Mouse (Mus musculus) CD8-positive naive resting alpha-beta T cell, adult 2 months (primary cell): ENCODE data around the gene Uts2r.

ENCODE experiments used
- DNase-seq, 2 experiments: peaks; one replicate each; pipeline ENCODE4 v3.0.0; 2022; ENCODE audit warnings: low read depth in 2 of 2, low spot score in 2 of 2

Gene Uts2r

DNA sequence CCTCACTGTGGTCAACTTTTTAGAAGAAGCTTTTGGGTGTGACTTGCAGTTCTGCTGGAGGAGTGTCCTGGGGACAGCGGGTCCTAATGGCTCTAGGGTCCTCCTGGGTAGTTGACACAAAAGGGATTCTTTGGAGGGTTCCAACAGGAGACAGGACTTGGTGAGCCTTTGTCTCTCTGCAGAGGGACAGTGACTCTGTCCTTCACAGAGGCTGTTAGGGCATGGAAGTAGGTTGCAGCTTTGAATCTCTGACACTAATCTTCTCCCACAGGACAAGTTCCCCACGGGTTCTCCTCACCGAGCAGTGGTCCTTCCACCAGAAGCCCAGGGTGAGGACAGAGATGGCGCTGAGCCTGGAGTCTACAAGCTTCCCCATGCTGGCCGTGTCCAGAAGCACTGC lies at the start of gene Uts2r:
TSS of gene Uts2r (plus strand) at position 301 of the 400 bp plus-strand sequence.
- DNase-seq, result no peak

DNA sequence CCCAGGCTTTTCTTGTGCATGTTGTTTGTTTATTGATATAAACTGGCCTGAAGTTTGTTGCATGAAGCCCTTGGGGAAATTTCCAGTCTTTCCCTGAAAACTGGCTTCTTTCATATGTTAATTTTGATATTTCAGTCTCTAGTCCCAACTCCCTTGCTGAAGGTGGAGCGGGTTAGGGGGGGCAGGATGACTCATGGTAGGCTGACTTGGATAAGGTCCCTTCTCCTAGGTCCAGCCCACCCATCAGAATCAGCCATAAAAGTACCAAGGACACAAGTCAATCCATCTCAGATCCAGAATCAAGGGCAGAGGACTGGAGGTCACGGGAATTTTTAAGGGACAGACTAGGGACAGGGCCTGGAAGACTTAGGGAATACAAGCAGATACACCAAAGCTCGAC lies 49.0 kb upstream of the Uts2r start:
- no peak for DNase-seq

DNA sequence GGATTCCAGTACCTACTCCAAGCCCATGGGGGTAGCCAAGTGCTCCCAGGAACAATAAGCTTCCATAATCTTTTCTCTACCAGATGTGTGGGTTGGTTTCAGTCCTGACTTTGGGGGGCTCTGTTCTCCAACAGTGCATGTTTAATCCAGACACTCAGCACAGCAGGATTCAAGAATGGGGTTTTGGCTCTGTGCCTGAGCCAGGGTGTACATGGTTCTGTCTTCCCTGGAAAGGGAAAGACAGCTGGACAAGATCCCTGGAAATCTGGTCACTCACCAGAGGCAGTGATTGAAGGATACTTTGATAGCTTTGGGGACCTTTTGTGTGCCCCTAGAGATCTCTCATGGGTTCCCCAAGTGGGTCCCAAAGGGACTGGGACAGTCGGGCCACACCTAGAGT lies 48.5 kb upstream of the Uts2r start:
- DNase-seq, result no peak

DNA sequence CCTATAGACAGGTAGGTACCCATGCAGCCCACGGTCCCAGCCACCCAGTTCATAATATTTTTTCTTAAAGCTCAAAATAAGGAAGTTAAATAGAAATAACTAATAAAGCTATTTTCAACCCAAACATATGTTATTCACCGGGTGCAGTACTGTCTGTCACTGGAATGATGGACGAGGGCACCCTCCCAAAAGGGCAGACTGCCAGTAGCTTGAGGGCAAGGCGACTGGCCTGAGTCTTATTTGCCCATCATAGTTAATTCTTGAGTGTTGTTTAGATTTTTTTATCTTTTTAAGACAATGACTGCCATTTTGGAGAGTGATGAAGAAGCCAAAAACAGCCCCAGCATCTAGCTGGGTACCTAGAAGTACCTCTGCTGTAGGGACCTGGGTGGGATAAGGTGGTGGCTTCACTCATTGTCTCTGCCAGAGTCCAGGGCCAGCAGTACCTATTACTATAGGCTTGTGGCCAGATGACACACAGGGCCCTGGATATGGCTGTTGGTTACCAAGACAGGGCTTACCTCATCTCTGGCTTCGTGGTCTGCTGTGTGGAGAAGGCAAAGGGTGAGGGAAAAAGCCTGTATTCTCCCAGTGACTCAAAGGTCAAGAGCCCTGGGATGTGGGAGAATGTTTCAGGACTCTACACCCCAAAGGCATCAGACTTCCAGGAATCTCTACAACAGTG lies 47.8 kb upstream of the Uts2r start:
- DNase-seq, result no peak

- no peak for DNase-seq
These were observed 42.0 kb upstream of the Uts2r start for GRCm38 (mm10) chr11:121118106-121118505.

DNA sequence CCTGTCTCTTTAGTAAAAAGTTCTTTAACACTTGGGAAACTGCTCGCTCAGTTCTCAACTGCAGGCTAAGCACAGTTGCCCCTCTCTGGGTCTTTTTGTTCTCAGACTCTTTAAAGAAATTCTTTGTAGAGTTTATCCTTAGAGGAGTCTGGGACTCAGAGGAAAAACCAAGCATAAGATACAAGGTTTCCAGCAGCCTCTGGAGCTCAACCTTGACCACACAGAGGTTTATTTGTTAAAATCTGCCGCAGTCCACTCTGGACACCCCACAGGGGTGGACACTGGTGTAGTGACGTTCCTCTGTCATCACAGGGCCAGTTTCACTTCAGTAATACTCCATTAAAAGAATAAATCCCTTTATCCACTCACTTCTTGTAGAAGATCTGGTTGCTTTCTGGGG lies 41.5 kb upstream of the Uts2r start, which contains the start of gene Tex19.2:
TSS of gene Tex19.2 (minus strand) at position 101 of the 400 bp plus-strand sequence.
- no peak for DNase-seq

- DNase-seq, result no peak
These were observed 38.9 kb upstream of the Uts2r start for GRCm38 (mm10) chr11:121121151-121121550.

GRCm38 (mm10) chr11:121122024-121122670 lies 37.9 kb upstream of the Uts2r start:
- DNase-seq, result no peak

GRCm38 (mm10) chr11:121123438-121123837 lies 36.6 kb upstream of the Uts2r start:
- DNase-seq, result no peak

DNA sequence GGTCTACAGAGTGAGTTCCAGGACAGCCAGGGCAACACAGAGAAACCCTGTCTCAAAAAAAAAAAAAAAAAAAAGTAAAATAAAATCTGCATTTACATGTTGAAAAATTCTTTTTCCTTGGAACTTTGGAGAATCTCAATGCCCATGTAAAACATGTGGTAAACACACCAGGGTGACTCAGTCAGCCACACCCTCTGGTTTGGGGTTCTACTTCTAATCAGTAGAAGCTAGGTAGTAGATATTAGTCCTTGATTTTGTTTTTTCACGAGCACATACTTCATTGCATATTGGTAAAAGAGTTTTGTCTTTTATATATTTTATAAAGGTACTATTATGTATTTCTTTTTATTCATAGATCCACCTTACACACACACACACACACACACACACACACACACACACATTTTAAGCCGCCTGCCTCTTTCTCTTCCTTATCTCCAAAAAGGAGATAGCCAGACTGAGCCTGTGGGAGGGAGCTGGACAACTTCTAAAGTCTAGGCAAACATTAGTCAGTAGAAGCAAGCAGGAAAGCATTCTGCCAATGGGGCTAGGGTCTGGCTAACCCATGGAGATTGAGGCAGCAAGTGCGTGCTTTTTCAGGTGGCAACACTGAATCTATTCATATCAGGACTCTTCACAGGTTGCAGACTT lies 34.4 kb upstream of the Uts2r start:
- DNase-seq, result no peak

- DNase-seq, result peak in 1 of 2 experiments; percentile 18
These were observed 33.7 kb upstream of the Uts2r start for GRCm38 (mm10) chr11:121126395-121126794.

- DNase-seq, result no peak
These were observed 32.6 kb upstream of the Uts2r start for GRCm38 (mm10) chr11:121127441-121127840.

- no peak for DNase-seq
These were observed 30.5 kb upstream of the Uts2r start for GRCm38 (mm10) chr11:121129616-121130015.

DNA sequence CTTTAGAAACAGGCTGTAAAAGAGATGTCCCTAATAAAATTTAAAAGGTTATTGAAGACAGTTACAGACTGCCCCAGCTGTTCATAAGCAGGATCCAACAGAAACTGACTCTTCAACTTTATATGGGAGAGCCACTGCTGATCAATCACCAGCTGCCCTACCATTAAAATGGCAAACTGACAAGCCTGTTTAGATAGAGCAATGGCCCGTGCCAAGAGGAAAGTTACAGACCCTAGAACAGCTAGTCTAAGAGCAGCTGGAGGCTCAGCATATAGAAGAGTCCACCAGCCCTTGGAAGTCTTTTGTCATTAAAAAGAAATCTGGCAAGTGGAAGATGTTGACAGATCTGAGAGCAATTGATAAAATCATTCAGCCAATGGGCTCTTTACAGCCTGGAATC lies 25.5 kb upstream of the Uts2r start:
- DNase-seq, result no peak

- DNase-seq, result no peak
These were observed 22.4 kb upstream of the Uts2r start for GRCm38 (mm10) chr11:121137682-121138081.

GRCm38 (mm10) chr11:121138732-121139131 lies 21.3 kb upstream of the Uts2r start:
- no peak for DNase-seq

DNA sequence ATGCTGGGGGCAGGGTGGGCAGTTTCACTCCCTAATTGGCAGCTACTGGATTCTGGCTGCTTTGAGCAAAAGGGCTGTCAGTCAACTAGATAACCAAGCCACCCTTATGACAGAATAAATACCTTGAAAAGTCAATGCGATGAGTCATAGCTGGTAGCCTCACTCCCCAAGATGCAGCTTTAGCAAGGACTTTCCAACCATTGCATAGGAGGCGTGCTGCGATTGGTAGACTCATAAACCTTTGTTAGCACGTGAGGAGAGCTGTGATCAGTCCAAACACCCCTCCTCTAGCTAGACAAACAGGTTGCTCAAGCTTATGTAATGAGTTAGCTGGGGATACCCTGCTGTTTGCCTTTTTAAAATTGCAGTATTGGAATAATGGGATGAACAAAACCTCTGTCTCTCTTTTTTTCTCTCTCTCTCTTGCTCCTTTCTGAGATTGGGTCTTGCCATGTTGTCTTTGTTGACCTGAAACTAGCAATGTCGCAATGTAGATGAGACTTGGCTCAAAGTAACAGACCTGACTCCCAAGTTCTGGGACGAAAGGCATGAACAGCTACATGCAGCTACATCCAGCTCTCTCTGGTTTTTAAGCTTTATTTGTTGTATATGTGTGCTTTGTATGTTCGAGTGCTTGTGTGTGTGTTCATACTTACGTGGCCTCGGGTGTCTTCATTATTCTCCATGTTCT lies 16.6 kb upstream of the Uts2r start:
- DNase-seq, result no peak

DNA sequence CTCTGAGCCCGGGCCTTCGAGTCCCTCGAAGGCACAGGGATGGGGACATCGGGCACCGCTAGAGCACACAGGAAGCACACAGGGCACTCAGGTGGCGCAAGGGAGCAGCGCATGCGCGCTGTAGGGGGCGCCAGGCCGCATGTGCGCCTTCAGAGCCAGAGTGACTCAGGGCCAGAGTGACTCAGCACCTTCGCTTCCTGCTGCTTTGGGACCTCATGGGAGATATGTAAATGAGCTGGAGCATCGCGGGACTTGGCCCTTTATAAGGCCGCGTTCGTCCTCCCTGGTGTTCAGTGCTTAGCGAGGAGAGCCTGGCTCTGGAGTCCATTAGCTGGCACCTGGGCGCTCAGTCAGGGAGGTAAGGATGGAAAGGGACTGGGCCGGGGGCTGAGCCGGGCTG lies 14.2 kb upstream of the Uts2r start, which contains the start of gene Tex19.1:
TSS of gene Tex19.1 (plus strand) at position 279 of the 400 bp plus-strand sequence.
- DNase-seq, result no peak

GRCm38 (mm10) chr11:121148193-121148592 lies 11.9 kb upstream of the Uts2r start:
- no peak for DNase-seq

GRCm38 (mm10) chr11:121154203-121154602 lies 5.9 kb upstream of the Uts2r start:
- DNase-seq, result no peak

DNA sequence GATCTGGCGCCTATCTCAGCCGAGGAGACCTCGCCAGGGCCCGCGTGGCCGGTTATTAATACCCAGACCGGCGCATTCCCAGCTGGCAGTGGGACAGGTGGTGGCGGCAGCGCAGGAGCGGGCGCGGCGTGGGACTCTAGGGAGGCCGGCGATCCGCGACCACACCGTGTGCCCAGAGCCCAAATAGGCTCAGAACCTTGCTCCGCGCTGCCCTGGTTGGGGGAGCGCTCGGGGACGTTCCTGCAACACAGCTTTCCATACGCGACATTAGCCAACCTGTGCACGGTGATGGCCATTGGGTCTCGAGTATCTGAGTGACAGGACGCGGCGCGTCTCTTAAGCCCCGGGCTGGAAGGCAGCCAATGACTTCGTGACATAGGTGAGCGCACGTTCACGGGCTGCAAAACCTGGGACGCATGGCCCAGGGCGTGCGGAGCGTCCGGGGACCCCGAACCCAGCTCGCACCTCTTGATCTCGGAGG lies 3.6 kb upstream of the Uts2r start:
- DNase-seq, result no peak
